In genomic region chr6:124278291-124278690, GRCm38 (mm10) we compare ENCODE assay signal across 34 mouse cellular contexts. TPM values are rescaled to one million over a fixed set of nuclear protein-coding genes. Genes with fewer than 3 reads are reported as not detected.
"Had no signal": no experiment of that assay in that cellular context is flagged by ENCODE, and none has a peak within 500 bp of the region (broad histone marks: within the 10 kb centered on the region; RNA-seq: fewer than 3 reads in every experiment).

No protein-coding gene starts in this region.

- H3K4me1 ChIP-seq: heart, embryonic 13.5 days; heart, embryonic 15.5 days; hindbrain, embryonic 10.5 days; hindbrain, embryonic 12.5 days; intestine, embryonic 15.5 days; limb, embryonic 10.5 days; limb, embryonic 12.5 days had no signal

- H3K36me3 ChIP-seq: heart, embryonic 13.5 days; heart, embryonic 15.5 days; hindbrain, embryonic 10.5 days; hindbrain, embryonic 12.5 days; intestine, embryonic 15.5 days; limb, embryonic 10.5 days; limb, embryonic 12.5 days had no signal

- DNase-seq: gastrocnemius, postnatal 25 days; heart, adult 2 months; heart, postnatal 4 days; kidney, postnatal 10 days; layer of hippocampus, adult 9-11 months; layer of hippocampus, postnatal 36 days; liver had no signal

- H3K4me2 ChIP-seq: heart, embryonic 11.5 days; heart, embryonic 13.5 days; heart, embryonic 15.5 days; hindbrain, embryonic 12.5 days; hindbrain, embryonic 14.5 days; intestine, embryonic 15.5 days; limb, embryonic 12.5 days had no signal

- H3K27ac ChIP-seq: heart, adult 2 months; heart, embryonic 13.5 days; heart, embryonic 15.5 days; hindbrain, embryonic 10.5 days; hindbrain, embryonic 12.5 days; hindbrain, embryonic 14.5 days; intestine, embryonic 15.5 days; limb, embryonic 10.5 days; limb, embryonic 12.5 days; liver, embryonic 14.5 days had no signal

- H3K4me3 ChIP-seq: heart, adult 2 months; heart, embryonic 13.5 days; heart, embryonic 15.5 days; hindbrain, embryonic 10.5 days; hindbrain, embryonic 12.5 days; intestine, embryonic 15.5 days; limb, embryonic 10.5 days; limb, embryonic 12.5 days had no signal

- ATAC-seq: hindbrain, embryonic 16.5 days; inflammation-experienced regulatory T-cells, adult 6 months; intestine, embryonic 15.5 days; intestine, postnatal 0 days had no signal

- H3K9me3 ChIP-seq: heart, embryonic 13.5 days; heart, embryonic 15.5 days; hindbrain, embryonic 10.5 days; hindbrain, embryonic 12.5 days; intestine, embryonic 15.5 days; limb, embryonic 10.5 days; limb, embryonic 12.5 days had no signal

- H3K27me3 ChIP-seq: heart, embryonic 13.5 days; heart, embryonic 15.5 days; hindbrain, embryonic 12.5 days; intestine, embryonic 15.5 days; limb, embryonic 12.5 days had no signal

- H3K9ac ChIP-seq: heart, embryonic 13.5 days; heart, embryonic 15.5 days; hindbrain, embryonic 12.5 days; hindbrain, embryonic 14.5 days; intestine, embryonic 15.5 days; limb, embryonic 12.5 days; liver, embryonic 14.5 days had no signal

RNA-seq across cellular contexts. Expression of gene Cd163, which starts 26.2 kb away (rescaled TPM):
- polyA plus RNA-seq: heart, embryonic 11.5 days; hindbrain, embryonic 10.5 days; inflammation-experienced regulatory T-cells, adult 6 months; limb, embryonic 10.5 days; limb, embryonic 12.5 days had no signal

RNA-seq across cellular contexts. Expression of gene Vmn2r27, which starts 46.6 kb away (rescaled TPM):
- total RNA-seq: gastrocnemius, adult 8-10 months; gastrocnemius, postnatal 25 days; gastrocnemius, postnatal 4 days; granulocyte monocyte progenitor cell, adult 5-6 weeks; heart, adult 2 months; heart, postnatal 25 days; heart, postnatal 4 days; layer of hippocampus, adult 18-20 months; layer of hippocampus, adult 8-10 months; layer of hippocampus, postnatal 14 days; layer of hippocampus, postnatal 36 days; left cerebral cortex, postnatal 10 days; left cerebral cortex, postnatal 36 days had no signal
- polyA plus RNA-seq: heart, adult 2 months; heart, embryonic 11.5 days; heart, embryonic 13.5 days; heart, embryonic 15.5 days; heart, postnatal 0 days; hindbrain, embryonic 10.5 days; hindbrain, embryonic 12.5 days; hindbrain, embryonic 14.5 days; hindbrain, embryonic 16.5 days; inflammation-experienced regulatory T-cells, adult 6 months; intestine, embryonic 15.5 days; intestine, postnatal 0 days; kidney, embryonic 14.5 days; kidney, embryonic 16.5 days; large intestine, adult 2 months; limb, embryonic 10.5 days; limb, embryonic 12.5 days; limb, embryonic 14.5 days; liver, embryonic 14.5 days had no signal
